ENCODE assay signal across 8 mouse cellular contexts in genomic region chr9:44288076-44288958, GRCm38 (mm10). TPM values are rescaled to one million over a fixed set of nuclear protein-coding genes. Genes with fewer than 3 reads are reported as not detected.
DNase-seq lines count a peak whose midpoint lies in the region; ATAC-seq and TF ChIP-seq lines count a peak whose summit lies in the region.

Gene Abcg4 (minus strand): TSS chr9:44288615.

- H3K27ac ChIP-seq in heart, embryonic 12.5 days (ENCODE audit: poor library complexity, severe bottlenecking), result peak within 1 kb of the TSS; percentile 56
- no peak within 1 kb of the TSS for H3K27ac ChIP-seq in small intestine, adult 2 months (ENCODE audit: insufficient read depth, low read depth, low read length)

- WGBS in heart, embryonic 12.5 days, result 1% methylated on average over 38 of the region's 38 CpGs
- 2% methylated on average over 38 of the region's 38 CpGs for WGBS in small intestine, adult 2 months

- peaks cover 30% of the 10 kb centered on the region for H3K36me3 ChIP-seq in heart, embryonic 12.5 days
- peaks cover 8% of the 10 kb centered on the region; the same call in 1 of the 2 replicates for H3K36me3 ChIP-seq in small intestine, adult 2 months (ENCODE audit: control insufficient read depth, insufficient read depth, low read length)

- H3K9ac ChIP-seq in heart, embryonic 12.5 days, result peak within 1 kb of the TSS; percentile 74

- peaks cover 20% of the 10 kb centered on the region for H3K4me1 ChIP-seq in heart, embryonic 12.5 days (replicated peaks)
- H3K4me1 ChIP-seq in small intestine, adult 2 months (ENCODE audit: control insufficient read depth, insufficient read depth, insufficient read length, low read length), result peaks cover 10% of the 10 kb centered on the region

- ATAC-seq in heart, embryonic 12.5 days (ENCODE audit: insufficient number of reproducible peaks, low FRiP score), result peak; percentile 87
- ATAC-seq in megakaryocyte, adult 5-6 weeks (ENCODE audit: poor library complexity, severe bottlenecking), result peak; percentile 41

- H3K27me3 ChIP-seq in heart, embryonic 12.5 days (replicated peaks), result peaks cover 27% of the 10 kb centered on the region
- peaks cover 22% of the 10 kb centered on the region for H3K27me3 ChIP-seq in small intestine, adult 2 months (ENCODE audit: control insufficient read depth, insufficient read depth, low read length)

- H3K4me3 ChIP-seq in heart, embryonic 12.5 days, result peak within 1 kb of the TSS; percentile 58
- H3K4me3 ChIP-seq in small intestine, adult 2 months (ENCODE audit: low read depth, low read length), result peak within 1 kb of the TSS; percentile 51

- H3K4me2 ChIP-seq in heart, embryonic 12.5 days, result peak within 1 kb of the TSS; percentile 87

- no peak for TF ChIP-seq POLR2A in small intestine, adult 2 months (IDR thresholded peaks at IDR 0.05; ENCODE audit: low read depth, low read length)

- H3K9me3 ChIP-seq in heart, embryonic 12.5 days (replicated peaks), result no peaks in the 10 kb centered on the region

- peak; percentile 15 to 29 for DNase-seq in B cell, adult 2 months
- peak; percentile 60 for DNase-seq in Muller cell, postnatal 12 days (ENCODE audit: inconsistent ontology term)
- peak; percentile 65 to 69 for DNase-seq in cerebellum, postnatal 36 days
- peak; percentile 43 for DNase-seq in layer of hippocampus, adult 9-11 months
- no peak for DNase-seq in gastrocnemius, postnatal 10 days

- TF ChIP-seq CTCF in small intestine, adult 2 months (IDR thresholded peaks at IDR 0.05; ENCODE audit: extremely low read depth, insufficient read length, insufficient replicate concordance, low read depth, low read length), result no peak

RNA-seq across cellular contexts. Expression of gene Abcg4, which starts in this region (rescaled TPM):
- 4.3 and 4.6 TPM in 2 replicates for polyA plus RNA-seq in heart, embryonic 12.5 days (2016; fragmentation: Nextera tagmentation; extraction: Ambion mirVana)
- total RNA-seq in megakaryocyte, adult 5-6 weeks (2015), result 1.3 and 3.9 TPM in 2 replicates
- 1.1 and 1.7 TPM in 2 replicates for total RNA-seq in megakaryocyte, adult 5-6 weeks (2017)
- 1.3 and 2.0 TPM in 2 replicates for polyA plus RNA-seq in small intestine, adult 2 months (2012; rRNA removed)
- total RNA-seq in gastrocnemius, postnatal 10 days (2021), result 1 to 10 TPM in 1 of 2 experiments, under 1 TPM in 1; 0.68 to 1.3 TPM
